Mouse (Mus musculus) gastrocnemius, adult 18-20 months (tissue): ENCODE measurements around the gene Gm21958. TPM values are rescaled to one million over a fixed set of nuclear protein-coding genes. Genes with fewer than 3 reads are reported as not detected.

Experiments
- DNase-seq: peaks from one replicate; pipeline ENCODE4 v3.0.0; 2021; ENCODE audit warnings: low spot score
- long read RNA-seq, 2 experiments: library from polyadenylated mRNA; stranded (forward); transcript quantifications; one replicate each; pipeline ENCODE4 v2.0.0; 2021
- total RNA-seq, 2 experiments: library from RNA; stranded (reverse); gene quantifications; 2 replicates each; pipeline ENCODE4 v1.2.3; 2021

The Gm21958 gene
- not detected for total RNA-seq
- long read RNA-seq, experiment 1 = 0 reads
- long read RNA-seq, experiment 2 = 0 reads

- no peak for DNase-seq
Measured at GRCm38 (mm10) chr3:54714253-54714652, at the start of gene Gm21958. TSS of gene Gm21958 (minus strand) at chr3:54714353.

GRCm38 (mm10) chr3:54761258-54761657 is 47.1 kb upstream of the Gm21958 start:
- no peak for DNase-seq

GRCm38 (mm10) chr3:54760321-54761115 is 46.4 kb upstream of the Gm21958 start:
- no peak for DNase-seq

- DNase-seq = no peak
Measured at GRCm38 (mm10) chr3:54759211-54759610, 45.1 kb upstream of the Gm21958 start.

GRCm38 (mm10) chr3:54757446-54757845 is 43.3 kb upstream of the Gm21958 start:
- DNase-seq = no peak

- DNase-seq = no peak
Measured at GRCm38 (mm10) chr3:54756058-54756457, 41.9 kb upstream of the Gm21958 start.

GRCm38 (mm10) chr3:54755145-54756041 is 41.2 kb upstream of the Gm21958 start, which contains the start of gene Smad9:
TSS of gene Smad9 (plus strand) at chr3:54755582.
- DNase-seq = peak; percentile 23

- no peak for DNase-seq
Measured at GRCm38 (mm10) chr3:54753411-54753810, 39.3 kb upstream of the Gm21958 start.

GRCm38 (mm10) chr3:54745799-54746198 is 31.6 kb upstream of the Gm21958 start:
- DNase-seq = no peak

GRCm38 (mm10) chr3:54741965-54742364 is 27.8 kb upstream of the Gm21958 start:
- no peak for DNase-seq

GRCm38 (mm10) chr3:54737317-54737716 is 23.2 kb upstream of the Gm21958 start:
- no peak for DNase-seq

- no peak for DNase-seq
Measured at GRCm38 (mm10) chr3:54736101-54736927, 22.2 kb upstream of the Gm21958 start.

GRCm38 (mm10) chr3:54735247-54736046 is 21.3 kb upstream of the Gm21958 start, which contains the start of the genes Exosc8 and Alg5:
TSS of gene Exosc8 (minus strand) at chr3:54735393.
TSS of gene Alg5 (plus strand) at chr3:54735539.
- peak; percentile 90 for DNase-seq

- peak; percentile 85 for DNase-seq
Measured at GRCm38 (mm10) chr3:54734411-54735246, 20.5 kb upstream of the Gm21958 start.

GRCm38 (mm10) chr3:54732371-54732770 is 18.2 kb upstream of the Gm21958 start:
- DNase-seq = no peak

- no peak for DNase-seq
Measured at GRCm38 (mm10) chr3:54731626-54732150, 17.5 kb upstream of the Gm21958 start.

GRCm38 (mm10) chr3:54728100-54728499 is 13.9 kb upstream of the Gm21958 start:
- no peak for DNase-seq

GRCm38 (mm10) chr3:54727588-54727987 is 13.4 kb upstream of the Gm21958 start:
- DNase-seq = no peak

- DNase-seq = no peak
Measured at GRCm38 (mm10) chr3:54725344-54725743, 11.2 kb upstream of the Gm21958 start.
